Mouse (Mus musculus) forebrain, embryonic 16.5 days (tissue): ENCODE results near the gene Whrn. TPM values are rescaled to one million over a fixed set of nuclear protein-coding genes. Genes with fewer than 3 reads are reported as not detected.

ENCODE experiments used
- ATAC-seq: fragments of 200-750 bp; cut with Nextera tagmentation; 2 replicates; pipeline ENCODE4 v1.8.0; 2017; ENCODE audit warnings: mild to moderate bottlenecking, moderate library complexity
- H3K27ac ChIP-seq: fragments of 300-500 bp; sonication (generic); 2 replicates; pipeline ENCODE4 v1.5.1; 2014; ENCODE audit warnings: low read length, control low read depth
- H3K27me3 ChIP-seq: fragments of 300-500 bp; sonication (generic); replicated peaks from 2 replicates; pipeline ENCODE4 v1.6.1; 2014; ENCODE audit warnings: low read length; ENCODE audit not compliant: control insufficient read depth, insufficient read depth
- H3K36me3 ChIP-seq: fragments of 300-500 bp; sonication (generic); 2 replicates; pipeline ENCODE4 v1.6.1; 2014; ENCODE audit not compliant: control insufficient read depth, insufficient read depth
- H3K4me1 ChIP-seq: fragments of 300-500 bp; sonication (generic); replicated peaks from 2 replicates; pipeline ENCODE4 v1.6.1; 2014; ENCODE audit warnings: low read length; ENCODE audit not compliant: control insufficient read depth, insufficient read depth
- H3K4me2 ChIP-seq: fragments of 300-500 bp; sonication (generic); 2 replicates; pipeline ENCODE4 v1.6.1; 2014; ENCODE audit warnings: mild to moderate bottlenecking, low read length, control low read depth
- H3K4me3 ChIP-seq: fragments of 300-500 bp; sonication (generic); replicated peaks from 2 replicates; pipeline ENCODE4 v1.5.1; 2014; ENCODE audit warnings: mild to moderate bottlenecking, low read length, control low read depth
- H3K9ac ChIP-seq: fragments of 300-500 bp; sonication (generic); replicated peaks from 2 replicates; pipeline ENCODE4 v1.6.1; 2014; ENCODE audit warnings: low read depth, low read length, control low read depth
- H3K9me3 ChIP-seq: fragments of 300-500 bp; sonication (generic); 2 replicates; pipeline ENCODE4 v1.6.1; 2016; ENCODE audit warnings: low read length; ENCODE audit not compliant: control insufficient read depth
- WGBS: fragments of 180-500 bp; shearing (Covaris S2); extraction: QIAGEN DNeasy Blood & Tissue Kit; methylation state at CpG from one replicate; pipeline ENCODE4 v1.1.7; 2014; 5-methylcytosine and 5-hydroxymethylcytosine counted together
- polyA plus RNA-seq: library from polyadenylated mRNA; unstranded; fragments of >200 nt; fragmentation: Nextera tagmentation; extraction: Ambion mirVana; gene quantifications from 2 replicates; pipeline ENCODE4 v1.2.1, GENCODE M21; 2015

Whrn gene
- polyA plus RNA-seq, 1 experiment from 2014 or later: 6.4 TPM

- H3K4me1 ChIP-seq: peaks cover 42% of the 10 kb centered on the region
- H3K27ac ChIP-seq: no peak overlapping the region
- no peaks in the 10 kb centered on the region for H3K27me3 ChIP-seq
- H3K4me2 ChIP-seq: no peak overlapping the region; the same call in 1 of the 2 replicates
- WGBS: 70% methylated on average over 8 of the region's 8 CpGs
- H3K9ac ChIP-seq: no peak overlapping the region
- no peaks in the 10 kb centered on the region for H3K9me3 ChIP-seq
- no peak for ATAC-seq
- H3K4me3 ChIP-seq: no peak overlapping the region
- peaks cover 7% of the 10 kb centered on the region; the same call in 1 of the 2 replicates for H3K36me3 ChIP-seq
These were observed 96.0 kb downstream of the Whrn start for GRCm38 (mm10) chr4:63399691-63400270.

- Histone ChIP-seq H3K4me2 (no peak overlapping the region), H3K27ac (no peak overlapping the region), H3K9ac (no peak overlapping the region), H3K9me3 (no peaks in the 10 kb centered on the region), H3K4me3 (no peak overlapping the region), H3K27me3 (no peaks in the 10 kb centered on the region), H3K36me3 (peaks cover 9% of the 10 kb centered on the region; the same call in 1 of the 2 replicates), H3K4me1 (peaks cover 34% of the 10 kb centered on the region)
- no peak for ATAC-seq
- 61% methylated on average over 11 of the region's 11 CpGs for WGBS
These were observed 96.8 kb downstream of the Whrn start for GRCm38 (mm10) chr4:63398854-63399609.

DNA sequence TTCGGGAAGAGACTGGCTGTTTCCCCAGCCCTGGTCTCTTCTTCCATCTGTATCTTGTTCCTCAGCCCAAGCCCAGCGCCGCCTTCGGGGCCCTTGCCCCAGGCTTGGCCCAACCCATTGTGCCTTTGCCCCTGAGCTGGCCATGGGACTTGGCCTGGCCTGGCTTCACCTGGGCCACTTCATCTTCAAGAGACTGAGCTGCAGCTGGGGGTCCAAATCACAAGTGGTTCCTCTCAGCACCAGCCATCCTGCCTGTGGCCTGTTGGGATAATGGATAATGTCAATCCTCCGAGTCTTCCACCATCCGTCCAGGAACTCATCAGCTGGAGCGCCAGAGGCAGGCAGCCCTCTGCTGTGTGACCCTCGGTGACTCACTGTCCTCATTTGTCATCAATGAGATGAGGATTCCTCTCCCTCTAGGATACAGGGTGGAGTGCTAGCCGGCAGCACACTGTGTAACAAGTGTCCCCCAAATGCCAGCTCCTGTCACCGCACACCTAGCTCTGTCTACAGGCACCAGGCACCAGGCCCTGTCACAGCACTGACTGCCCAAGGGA, 97.7 kb downstream of the Whrn start:
- H3K27ac ChIP-seq: no peak overlapping the region
- 88% methylated on average over 10 of the region's 10 CpGs for WGBS
- H3K9ac ChIP-seq: no peak overlapping the region
- H3K4me3 ChIP-seq: no peak overlapping the region
- ATAC-seq: no peak
- no peaks in the 10 kb centered on the region for H3K9me3 ChIP-seq
- no peak overlapping the region for H3K4me2 ChIP-seq
- H3K36me3 ChIP-seq: peaks cover 9% of the 10 kb centered on the region; the same call in 1 of the 2 replicates
- H3K27me3 ChIP-seq: no peaks in the 10 kb centered on the region
- H3K4me1 ChIP-seq: peaks cover 24% of the 10 kb centered on the region

DNA sequence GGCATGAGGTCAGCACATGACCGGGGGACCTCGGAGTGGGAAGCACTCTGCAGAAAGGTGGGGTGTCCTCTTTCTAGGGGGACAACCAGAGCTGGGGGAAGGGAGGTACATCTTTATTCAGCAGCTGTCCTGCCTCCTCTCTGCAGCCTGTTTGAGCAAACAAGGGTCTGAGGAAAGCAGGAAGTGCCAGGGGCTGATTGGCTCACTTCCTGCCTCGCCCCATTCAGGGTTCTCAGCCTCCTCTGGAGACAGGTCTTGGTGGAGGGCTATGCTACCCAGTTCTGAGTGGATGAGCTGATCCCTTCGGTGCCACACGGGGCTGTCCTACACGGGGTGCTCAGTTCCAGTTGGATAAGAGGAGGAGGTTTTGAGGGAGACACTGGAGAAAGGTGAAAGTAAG, 104.5 kb downstream of the Whrn start:
- Histone ChIP-seq H3K4me3 (no peak overlapping the region), H3K9ac (no peak overlapping the region), H3K27me3 (no peaks in the 10 kb centered on the region), H3K9me3 (no peaks in the 10 kb centered on the region), H3K36me3 (peaks cover 9% of the 10 kb centered on the region; the same call in 1 of the 2 replicates), H3K27ac (no peak overlapping the region), H3K4me1 (peaks cover 31% of the 10 kb centered on the region), H3K4me2 (no peak overlapping the region)
- WGBS: 84% methylated on average over 6 of the region's 6 CpGs
- no peak for ATAC-seq

GRCm38 (mm10) chr4:63389887-63390528, 105.8 kb downstream of the Whrn start:
- Histone ChIP-seq H3K4me1 (peaks cover 31% of the 10 kb centered on the region), H3K36me3 (peaks cover 4% of the 10 kb centered on the region; the same call in 1 of the 2 replicates), H3K9ac (0 out of 2 replicates have a peak overlapping the region, but pooled peaks have one; percentile 18), H3K27ac (peak overlapping the region; percentile 90), H3K9me3 (no peaks in the 10 kb centered on the region), H3K27me3 (no peaks in the 10 kb centered on the region), H3K4me2 (peak overlapping the region; percentile 6; the same call in 1 of the 2 replicates), H3K4me3 (no peak overlapping the region)
- peak; percentile 72 for ATAC-seq
- WGBS: 18% methylated on average over 11 of the region's 11 CpGs

DNA sequence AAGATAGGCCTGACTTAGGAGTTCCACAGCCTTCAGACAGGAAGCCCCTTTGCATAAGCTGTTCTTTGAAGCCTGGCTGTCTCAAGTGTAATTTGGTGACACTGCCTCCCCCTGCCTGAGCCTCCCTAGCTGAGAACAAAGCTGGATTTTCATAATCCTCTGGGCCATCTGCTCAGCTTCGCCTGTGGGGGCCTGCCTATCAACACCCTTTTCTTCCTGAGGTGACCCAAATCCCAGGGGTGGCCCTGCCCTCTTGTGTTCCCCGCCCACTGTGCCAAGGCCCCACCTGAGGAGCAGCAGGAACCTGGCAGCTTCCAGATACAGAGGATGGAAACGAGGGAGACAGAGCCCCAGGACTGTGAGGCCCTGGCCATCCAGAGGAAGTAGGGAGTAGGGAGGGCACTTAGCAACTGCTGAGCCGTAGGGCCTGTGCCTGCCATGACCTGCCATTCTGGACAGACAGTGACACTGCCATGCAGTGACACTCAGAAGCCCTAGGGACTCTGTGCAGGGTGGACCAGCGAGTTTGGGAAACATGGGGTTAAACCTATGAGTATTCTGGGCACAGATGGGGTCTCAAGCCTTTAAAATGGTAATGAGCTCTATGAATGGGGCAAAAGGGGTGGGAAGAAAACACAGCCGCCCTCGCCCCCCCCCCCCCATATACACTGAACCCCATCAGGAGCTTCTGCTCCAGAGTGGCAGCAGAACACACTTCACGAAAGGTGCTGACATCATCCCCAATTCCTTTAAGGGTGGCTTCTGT, 106.5 kb downstream of the Whrn start:
- Histone ChIP-seq H3K27ac (peak overlapping the region; percentile 90), H3K27me3 (no peaks in the 10 kb centered on the region), H3K4me1 (peaks cover 31% of the 10 kb centered on the region), H3K9me3 (no peaks in the 10 kb centered on the region), H3K9ac (peak overlapping the region; percentile 33), H3K4me3 (no peak overlapping the region), H3K4me2 (peak overlapping the region; percentile 6; the same call in 1 of the 2 replicates), H3K36me3 (no peaks in the 10 kb centered on the region)
- ATAC-seq: peak; percentile 77
- 4% methylated on average over 8 of the region's 8 CpGs for WGBS

- Histone ChIP-seq H3K9ac (no peak overlapping the region), H3K4me1 (peaks cover 31% of the 10 kb centered on the region), H3K4me3 (no peak overlapping the region), H3K27ac (peak overlapping the region; percentile 90; the same call in 1 of the 2 replicates), H3K4me2 (no peak overlapping the region), H3K27me3 (no peaks in the 10 kb centered on the region), H3K36me3 (no peaks in the 10 kb centered on the region), H3K9me3 (no peaks in the 10 kb centered on the region)
- no peak for ATAC-seq
- 44% methylated on average over 6 of the region's 6 CpGs for WGBS
These were observed 107.8 kb downstream of the Whrn start for GRCm38 (mm10) chr4:63388029-63388428.

DNA sequence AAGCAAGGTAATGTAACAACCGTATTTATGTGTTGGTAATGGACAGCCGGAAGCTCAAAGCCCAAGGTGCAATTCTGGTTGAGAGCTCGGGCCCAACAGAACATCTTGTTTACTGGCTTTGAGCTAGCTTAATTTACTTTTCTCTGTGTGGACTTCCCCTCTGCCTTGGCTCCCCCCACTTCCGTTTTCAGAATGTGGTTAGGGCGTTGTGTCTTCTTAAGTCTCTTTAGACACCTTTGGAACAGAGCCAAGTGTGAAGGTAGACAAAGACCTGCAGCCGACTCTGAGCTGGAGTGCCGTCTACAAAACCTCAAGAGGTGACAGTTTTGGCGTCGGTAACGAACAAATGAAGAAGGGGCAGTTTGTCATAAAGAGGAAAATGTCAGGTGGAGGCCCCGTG, 110.0 kb downstream of the Whrn start:
- ATAC-seq: no peak
- Histone ChIP-seq H3K4me3 (no peak overlapping the region), H3K9ac (no peak overlapping the region), H3K36me3 (peaks cover 4% of the 10 kb centered on the region; the same call in 1 of the 2 replicates), H3K27ac (no peak overlapping the region), H3K9me3 (no peaks in the 10 kb centered on the region), H3K27me3 (no peaks in the 10 kb centered on the region), H3K4me2 (no peak overlapping the region), H3K4me1 (peaks cover 31% of the 10 kb centered on the region)
- 52% methylated on average over 11 of the region's 11 CpGs for WGBS
